Mouse (Mus musculus): Measurements from ENCODE around the gene Pnpt1. TPM values are rescaled to one million over a fixed set of nuclear protein-coding genes. Genes with fewer than 3 reads are reported as not detected.

The Pnpt1 gene
- total RNA-seq (2021) = 10 to 100 TPM; 14.3 to 15.3 TPM
- long read RNA-seq, experiment 1, transcript Pnpt1-201 (28 exons, 2,707 nt) = major isoform, 14 of 24 reads
- long read RNA-seq, experiment 1, partial matches to known transcripts = 7 of 24 reads
- long read RNA-seq, experiment 1, other reads (novel, unspliced or antisense) = 3 of 24 reads
- long read RNA-seq, experiment 2, transcript Pnpt1-201 (28 exons, 2,707 nt) = major isoform, 23 of 30 reads
- long read RNA-seq, experiment 2, partial matches to known transcripts = 1 of 30 reads
- long read RNA-seq, experiment 2, other reads (novel, unspliced or antisense) = 6 of 30 reads

DNA sequence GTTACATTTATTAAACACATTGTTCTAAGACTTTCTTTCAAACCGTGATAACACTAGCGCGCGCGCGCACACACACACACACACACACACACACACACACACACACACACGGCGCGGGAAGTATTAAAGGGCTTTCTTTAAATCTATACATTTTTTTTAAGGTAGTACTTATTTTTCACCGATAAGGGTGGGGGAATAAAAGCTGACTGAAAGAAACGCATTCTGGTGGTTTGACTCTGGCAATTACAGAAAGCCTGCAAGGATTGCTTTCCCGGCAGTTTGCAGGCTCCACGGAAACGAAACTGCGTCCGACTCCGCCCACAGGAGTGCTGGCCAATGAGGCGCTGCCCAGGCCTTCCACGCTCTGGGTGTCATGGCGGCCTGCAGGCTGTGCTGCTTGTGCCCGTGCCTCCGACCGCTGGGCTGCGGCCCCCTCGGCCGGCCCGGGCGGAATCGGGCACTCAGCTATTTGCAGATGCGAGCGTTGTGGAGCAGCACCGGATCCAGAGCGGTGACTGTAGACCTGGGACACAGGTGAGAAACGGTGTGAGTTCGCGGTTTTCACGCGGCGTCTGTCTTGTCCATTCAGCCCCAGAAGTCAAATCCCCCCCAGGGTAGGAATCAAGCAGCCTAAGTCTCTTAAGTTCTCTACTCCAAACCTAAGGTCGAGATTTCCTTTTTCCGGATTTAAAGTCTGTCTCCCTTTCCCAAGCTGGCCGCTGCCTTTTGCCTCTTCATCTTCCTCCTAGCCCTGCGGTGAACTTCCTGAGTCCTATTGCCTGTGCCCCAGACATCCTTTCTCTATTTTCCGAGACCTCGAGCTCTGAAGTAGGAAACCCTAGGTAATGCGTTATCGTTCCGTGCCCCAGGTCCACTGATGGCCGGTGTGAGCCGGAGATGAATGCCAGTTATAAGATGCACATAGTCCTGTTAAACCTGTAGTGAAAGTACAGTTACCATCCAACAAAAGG, at the start of gene Pnpt1:
Pnpt1 (plus strand) TSS at position 360 of the 971 bp plus-strand sequence.
- peak; percentile 88 for DNase-seq

DNA sequence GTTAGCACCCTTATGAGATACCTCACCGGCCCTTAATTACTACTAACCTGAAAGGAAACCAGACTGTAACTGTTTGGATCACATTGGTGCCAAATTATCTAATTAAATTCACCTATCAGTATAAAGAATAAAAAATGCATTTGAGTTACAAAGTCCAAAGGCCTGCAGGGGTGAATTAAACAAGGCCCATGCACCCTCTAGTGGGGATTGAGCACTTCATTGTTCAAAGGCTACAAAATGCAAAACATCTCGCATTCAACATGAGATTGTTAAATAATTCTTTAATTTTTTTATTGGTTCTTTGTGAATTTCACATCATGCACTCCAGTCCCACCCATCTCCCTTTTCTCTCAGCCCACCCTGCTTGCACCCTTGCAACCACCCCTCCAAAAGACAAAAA, 38.1 kb upstream of the Pnpt1 start:
- DNase-seq = no peak

DNA sequence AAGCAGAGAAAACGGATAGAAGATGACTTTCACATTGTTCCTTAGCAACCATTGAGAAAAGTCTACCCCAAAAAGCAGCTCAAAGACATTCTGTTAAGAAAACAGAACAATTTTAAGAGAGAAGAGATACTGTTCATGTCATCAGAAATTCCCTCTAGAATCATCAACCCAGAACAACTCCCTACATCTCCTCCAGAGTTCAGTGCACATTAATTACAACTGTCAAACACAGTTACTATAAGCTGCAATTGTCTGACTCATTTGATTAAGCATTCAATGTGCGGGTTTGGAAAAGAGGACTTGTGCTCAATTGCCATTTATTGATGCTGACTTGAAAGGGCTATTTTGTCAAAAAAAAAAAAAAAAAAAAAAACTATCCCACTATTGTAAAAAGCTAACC, 31.6 kb upstream of the Pnpt1 start:
- no peak for DNase-seq

GRCm38 (mm10) chr11:29129862-29130384, 621 bp upstream of the Pnpt1 start:
- DNase-seq = no peak

DNA sequence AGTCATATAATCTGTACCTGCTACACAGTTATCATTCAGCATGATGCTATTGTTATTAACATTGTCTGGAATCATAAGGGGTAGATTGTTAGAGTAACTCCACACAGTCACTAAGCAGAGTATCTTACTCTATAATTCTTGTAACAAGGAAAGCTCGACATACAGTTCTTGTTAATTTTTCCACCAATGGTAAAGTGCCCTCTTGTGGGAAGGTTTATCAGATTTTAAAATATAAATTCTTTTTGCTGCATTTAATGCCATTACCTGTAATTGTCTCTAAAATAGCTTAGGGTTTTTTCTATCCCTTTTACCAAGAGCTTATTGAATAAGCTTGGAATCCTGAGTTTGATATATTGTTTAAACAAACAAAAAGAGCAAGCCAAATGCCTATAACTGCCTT, 10.1 kb downstream of the Pnpt1 start:
- DNase-seq = no peak

DNA sequence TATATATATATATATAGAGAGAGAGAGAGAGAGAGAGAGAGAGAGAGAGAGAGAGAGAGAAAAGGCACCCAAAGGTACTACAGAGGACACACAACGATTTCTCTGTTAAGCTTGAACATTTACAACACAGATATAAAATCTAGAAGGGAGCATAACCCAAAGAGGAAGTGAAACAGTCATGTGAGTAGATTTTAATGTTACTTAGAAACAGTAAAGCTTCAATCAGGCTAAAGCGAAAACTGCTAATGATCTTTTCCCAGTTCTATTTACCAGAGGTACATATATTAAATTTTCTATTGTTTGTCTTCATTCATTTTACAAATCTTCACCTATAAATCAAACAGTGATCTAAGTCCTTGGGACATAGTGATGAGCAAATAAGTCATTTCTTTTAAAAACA, 18.4 kb downstream of the Pnpt1 start:
- no peak for DNase-seq

- no peak for DNase-seq
Measured at GRCm38 (mm10) chr11:29163569-29163968, 33.0 kb downstream of the Pnpt1 start.

DNA sequence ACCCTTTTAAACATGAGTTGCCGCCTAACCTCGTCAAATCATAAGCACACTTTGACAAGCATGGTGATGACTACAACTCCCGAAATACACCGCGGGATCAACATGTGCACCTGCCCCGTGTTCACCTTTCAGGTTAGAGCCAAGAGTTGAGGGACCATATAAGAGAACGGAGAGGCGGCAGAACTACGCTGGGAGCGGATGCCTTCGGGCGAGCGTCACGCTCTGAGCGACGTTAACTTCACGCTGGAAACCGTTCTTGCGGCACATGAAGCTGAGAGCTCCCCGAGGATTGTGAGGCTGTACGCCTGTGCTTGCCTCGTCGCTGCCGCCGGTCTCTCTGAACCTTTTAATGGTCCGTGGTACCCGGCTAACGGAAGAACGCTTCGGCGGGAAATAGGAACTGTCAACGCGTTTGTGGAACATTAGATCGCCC, 41.4 kb downstream of the Pnpt1 start:
- DNase-seq = peak; percentile 11

DNA sequence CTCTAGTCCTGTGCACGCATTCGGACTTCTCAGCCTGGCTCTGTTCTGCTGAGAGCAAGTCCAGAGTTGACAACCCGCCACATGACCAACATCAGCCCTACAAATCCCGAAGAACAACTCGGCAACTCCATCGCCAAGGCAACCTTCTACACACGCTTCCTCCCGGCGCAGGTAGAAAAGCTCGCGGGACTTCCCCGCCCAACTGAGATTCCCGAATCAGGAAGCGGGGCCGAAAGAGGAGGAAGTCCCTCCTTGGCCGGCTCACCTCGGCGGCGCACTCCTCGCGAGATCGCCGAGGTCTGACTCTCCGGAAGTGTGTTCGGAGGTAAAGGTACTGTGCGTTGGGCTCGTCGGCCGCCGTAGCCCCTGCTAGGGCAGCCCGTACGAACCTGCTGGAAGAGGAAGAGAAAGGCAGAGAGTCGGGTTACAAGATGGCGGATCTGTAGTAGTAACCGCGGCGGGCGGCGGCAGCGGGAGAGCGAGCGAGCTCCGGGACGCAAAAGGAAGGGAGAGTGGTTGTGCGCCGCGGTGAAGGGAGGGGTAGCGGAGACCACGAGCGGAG, 42.1 kb downstream of the Pnpt1 start, which contains the start of gene Ppp4r3b:
Ppp4r3b (plus strand) TSS at position 328 of the 562 bp plus-strand sequence.
- peak; percentile 98 for DNase-seq

- DNase-seq = no peak
Measured at GRCm38 (mm10) chr11:29173125-29173631, 42.6 kb downstream of the Pnpt1 start.

DNA sequence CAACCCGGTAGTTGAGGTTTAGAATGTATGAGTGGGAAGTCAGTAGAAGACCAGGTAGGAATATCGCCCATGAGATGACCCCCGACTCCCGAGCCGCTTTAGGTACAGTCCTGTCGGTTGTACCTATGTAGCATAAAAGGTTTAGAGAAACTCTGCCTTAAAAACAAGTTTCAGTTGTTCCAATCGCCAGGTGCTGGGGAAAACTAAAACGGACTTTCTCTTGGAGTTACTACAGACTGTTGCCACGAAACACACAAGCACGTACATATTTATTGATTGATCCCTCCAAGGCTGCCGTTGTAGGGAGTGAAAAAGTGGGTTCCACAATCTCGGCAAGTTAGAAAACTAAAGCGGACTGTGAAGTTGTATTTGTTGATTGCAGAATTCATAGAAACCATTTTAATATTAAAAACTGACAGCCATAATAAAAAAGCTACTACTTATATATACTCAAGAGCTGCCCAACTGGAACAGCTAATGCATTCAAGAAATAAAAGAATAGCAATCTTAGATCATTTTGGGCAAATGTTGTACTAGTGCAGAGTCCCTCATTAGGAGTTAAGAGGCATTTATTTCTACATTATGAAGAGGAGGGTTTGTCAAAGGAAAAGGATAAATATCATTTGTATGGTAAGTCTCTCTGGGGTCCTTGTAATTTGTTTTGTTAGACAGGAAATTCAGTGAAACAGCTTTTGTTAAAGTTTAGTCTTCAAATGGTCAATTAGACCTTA, 43.3 kb downstream of the Pnpt1 start:
- no peak for DNase-seq

- DNase-seq = no peak
Measured at GRCm38 (mm10) chr11:29179319-29179718, 48.8 kb downstream of the Pnpt1 start.

- DNase-seq = peak; percentile 4
Measured at GRCm38 (mm10) chr11:29180657-29181056, 50.1 kb downstream of the Pnpt1 start.

- peak; percentile 8 for DNase-seq
Measured at GRCm38 (mm10) chr11:29181751-29182150, 51.2 kb downstream of the Pnpt1 start.

GRCm38 (mm10) chr11:29188981-29189380, 58.4 kb downstream of the Pnpt1 start:
- DNase-seq = no peak

DNA sequence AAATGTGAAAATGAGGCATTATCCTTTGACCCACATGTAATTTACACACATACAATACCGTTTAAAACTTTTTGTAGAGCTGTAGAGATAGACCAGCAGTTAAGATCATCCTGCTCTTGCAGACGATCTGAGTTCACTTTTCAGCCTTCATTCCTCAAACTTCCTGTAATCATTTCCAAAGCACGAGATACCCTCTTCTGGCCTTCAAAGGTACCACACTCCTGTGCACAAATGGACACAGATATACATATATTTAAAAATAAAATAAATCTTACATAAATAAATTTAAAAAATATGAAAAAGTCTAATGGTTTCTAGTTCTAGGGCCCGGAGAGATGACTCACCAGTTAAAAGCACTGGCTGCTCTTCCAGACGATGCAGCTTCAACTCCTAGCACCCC, 73.1 kb downstream of the Pnpt1 start:
- no peak for DNase-seq

DNA sequence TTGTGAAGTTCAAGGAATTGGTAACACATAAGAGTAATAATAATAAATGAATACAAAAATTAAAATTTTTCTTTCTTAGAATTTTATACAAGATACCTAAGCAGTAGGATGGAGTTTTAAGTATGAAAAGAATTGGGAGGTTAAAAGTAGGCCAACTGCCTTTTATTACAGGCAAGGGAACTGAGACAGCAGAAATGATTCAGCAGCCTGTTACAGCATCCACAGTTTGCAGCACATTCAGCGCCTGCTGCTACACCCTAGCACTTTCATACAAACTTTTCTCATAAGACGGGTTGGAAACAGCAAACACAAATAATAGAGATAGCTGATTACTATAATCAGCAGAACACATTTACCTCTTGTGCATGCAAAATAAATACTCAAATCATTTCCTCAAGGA, 79.2 kb downstream of the Pnpt1 start:
- DNase-seq = no peak
